Mouse (Mus musculus) adrenal gland, postnatal 4 days (tissue): ENCODE data around the gene Olfm1. TPM values are rescaled to one million over a fixed set of nuclear protein-coding genes. Genes with fewer than 3 reads are reported as not detected.

Experiments
- DNase-seq, 2 experiments: peaks; one replicate each; pipeline ENCODE4 v3.0.0; 2021 to 2022; ENCODE audit warnings: low spot score in 2 of 2, mixed read lengths in 2 of 2
- total RNA-seq, 2 experiments: library from RNA; stranded (reverse); gene quantifications; 2 replicates each; pipeline ENCODE4 v1.2.3; 2021

Gene Olfm1
- total RNA-seq, 2 experiments from 2014 or later: 39.6 to 49.0 TPM

DNA sequence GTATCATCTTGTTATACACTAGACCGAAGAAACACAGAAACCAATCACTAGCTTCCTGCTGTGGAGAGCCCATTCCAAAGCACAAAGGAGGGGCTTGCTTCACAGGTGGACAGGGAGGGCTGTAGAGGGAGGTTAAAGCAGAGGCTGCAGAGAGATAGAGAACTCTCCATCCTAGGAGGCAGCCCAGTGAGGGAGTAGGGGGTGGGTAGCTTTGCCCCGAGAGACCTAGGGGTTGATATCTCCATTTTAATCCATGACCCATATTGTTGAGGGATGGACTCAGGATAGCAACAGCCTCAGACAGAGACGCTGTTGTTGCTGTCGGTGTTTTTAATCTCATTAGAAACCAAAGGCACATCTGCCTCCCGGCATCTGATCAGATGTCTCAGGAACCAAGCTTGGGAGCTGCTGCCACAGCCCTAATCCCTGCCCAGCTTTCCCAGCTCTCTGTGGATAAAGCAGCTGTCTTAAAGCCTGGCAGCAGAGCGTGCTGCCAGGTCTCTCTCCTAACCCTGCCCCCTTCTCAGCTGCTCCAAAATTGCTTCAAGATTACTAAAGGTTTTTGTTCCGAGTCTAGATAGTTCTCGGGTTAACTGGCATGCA lies 34.9 kb downstream of the Olfm1 start:
- no peak for DNase-seq

DNA sequence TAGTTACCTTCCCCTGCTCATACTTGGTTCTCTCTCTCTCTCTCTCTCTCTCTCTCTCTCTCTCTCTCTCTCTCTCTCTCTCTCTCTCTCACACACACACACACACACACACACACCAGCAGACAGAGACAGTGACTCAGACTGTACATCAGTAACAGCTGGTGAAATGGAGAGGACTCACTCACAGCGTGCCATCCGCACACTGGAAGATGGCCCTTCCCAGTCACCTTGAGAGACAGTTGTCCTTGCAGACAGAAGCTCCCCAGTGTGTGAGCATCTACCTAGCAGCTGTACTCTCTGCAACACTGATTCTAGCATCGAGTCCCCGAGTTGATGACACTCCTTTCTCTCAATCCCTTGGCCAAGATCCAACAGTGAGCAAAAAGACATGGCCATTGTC lies 35.6 kb downstream of the Olfm1 start:
- DNase-seq: no peak

DNA sequence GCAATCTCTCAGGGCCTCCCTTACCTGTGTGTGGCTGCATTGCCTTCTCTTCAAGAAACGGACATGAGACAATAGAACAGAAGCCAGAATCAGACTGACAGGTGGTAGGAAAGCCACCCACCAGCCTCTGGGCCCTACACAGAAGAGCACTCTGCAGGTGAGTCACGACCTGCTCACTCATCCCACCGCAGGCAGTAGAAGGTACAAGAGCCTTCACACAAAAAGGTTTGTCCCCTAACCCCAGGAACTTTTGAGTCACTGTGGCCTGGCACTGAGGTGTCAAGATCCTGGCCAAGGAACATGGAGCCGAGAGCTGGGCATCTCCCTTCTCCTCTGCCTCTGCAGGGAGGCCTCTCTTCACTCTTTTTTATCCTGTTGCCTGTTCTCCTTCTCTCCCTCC lies 42.3 kb downstream of the Olfm1 start:
- DNase-seq: no peak

DNA sequence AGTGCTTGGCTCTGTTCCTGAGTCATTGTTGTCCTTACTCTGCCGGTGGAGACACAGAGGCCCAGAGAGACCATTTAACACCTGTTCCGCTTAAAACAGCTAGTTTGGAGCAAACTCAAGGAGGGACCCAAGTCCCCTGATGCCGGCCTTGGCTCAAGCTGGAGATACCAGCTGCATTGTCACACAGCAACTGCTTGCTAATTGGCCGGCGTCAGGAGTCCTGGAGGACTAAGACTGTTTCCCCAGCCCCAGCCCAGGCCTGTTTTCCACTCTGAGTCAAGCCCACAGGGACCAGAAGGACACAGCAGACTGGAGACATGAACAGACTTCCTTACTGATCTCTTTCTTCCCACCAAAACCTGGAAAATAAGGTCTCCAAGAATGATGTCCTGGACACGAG lies 43.7 kb downstream of the Olfm1 start:
- no peak for DNase-seq

DNA sequence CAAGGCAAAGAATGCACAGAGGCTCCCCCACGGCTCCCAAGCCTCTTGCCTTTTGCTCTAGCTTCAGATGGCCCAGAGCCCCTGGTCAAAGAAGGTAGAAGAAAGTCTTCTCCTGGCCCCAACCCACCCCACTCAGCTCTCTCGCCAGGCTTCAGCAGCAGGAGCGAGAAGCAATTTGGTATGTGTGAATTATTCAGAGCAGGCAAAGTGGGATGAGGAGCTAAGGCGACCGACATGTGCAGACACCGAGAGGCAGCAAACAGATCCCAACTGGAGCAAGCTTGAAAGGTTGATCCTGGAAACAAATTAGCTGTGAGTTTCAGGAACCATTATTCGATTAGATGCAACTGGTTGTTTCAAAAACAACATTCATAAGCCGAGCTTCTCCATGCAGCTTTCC lies 46.8 kb downstream of the Olfm1 start:
- DNase-seq: no peak

DNA sequence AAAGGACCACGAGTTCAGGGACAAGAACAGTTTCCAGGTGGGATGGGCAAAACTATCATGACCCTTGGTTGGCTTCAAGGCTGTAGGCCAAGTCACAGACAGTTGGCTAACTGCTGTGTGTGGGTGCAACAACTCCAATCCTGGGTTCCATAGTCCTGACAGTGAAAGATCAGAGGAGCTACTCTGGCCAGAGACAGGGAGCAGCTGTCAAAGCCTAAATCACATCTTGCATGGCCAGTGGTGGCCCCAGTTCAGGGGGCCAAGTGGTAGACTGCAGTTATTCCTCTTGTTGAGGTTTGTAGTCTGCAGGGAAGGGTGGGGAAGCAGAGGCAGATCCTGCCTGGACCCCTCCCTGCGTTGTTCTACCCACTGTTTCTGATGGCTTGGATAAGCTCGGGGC lies 48.1 kb downstream of the Olfm1 start:
- no peak for DNase-seq

DNA sequence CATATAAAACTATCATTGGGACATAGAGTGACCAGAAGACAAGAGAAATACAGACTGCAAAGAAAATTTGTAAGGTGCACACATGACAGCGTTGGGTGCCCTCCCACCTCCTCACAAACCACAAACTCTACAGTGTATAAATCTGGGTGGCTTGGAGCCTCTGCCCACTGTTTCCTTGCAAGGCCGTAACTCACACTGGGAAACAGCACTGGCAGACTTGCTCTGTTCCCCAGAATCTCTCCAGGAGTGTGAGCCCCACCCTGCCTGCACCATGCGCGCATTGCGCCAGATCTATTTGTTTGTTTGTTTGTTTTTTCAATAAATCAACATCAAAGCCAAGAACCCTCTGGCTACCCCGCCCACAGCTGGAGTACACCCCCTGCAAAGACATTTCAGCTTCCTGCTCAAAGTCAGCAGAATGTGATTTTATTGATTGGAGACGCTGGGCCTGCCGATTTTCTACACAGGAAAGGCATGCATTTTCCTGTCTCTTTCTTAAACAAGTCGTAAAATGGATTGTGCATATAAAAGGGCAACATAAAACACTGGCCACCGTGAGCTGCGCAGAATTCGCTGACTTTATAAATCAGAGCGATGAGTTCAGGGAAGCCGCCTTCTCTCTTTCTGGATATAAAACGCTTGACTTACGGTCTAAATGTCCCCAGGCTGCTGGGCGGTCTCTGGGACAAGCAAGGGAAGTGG lies 48.9 kb downstream of the Olfm1 start:
- DNase-seq: no peak

DNA sequence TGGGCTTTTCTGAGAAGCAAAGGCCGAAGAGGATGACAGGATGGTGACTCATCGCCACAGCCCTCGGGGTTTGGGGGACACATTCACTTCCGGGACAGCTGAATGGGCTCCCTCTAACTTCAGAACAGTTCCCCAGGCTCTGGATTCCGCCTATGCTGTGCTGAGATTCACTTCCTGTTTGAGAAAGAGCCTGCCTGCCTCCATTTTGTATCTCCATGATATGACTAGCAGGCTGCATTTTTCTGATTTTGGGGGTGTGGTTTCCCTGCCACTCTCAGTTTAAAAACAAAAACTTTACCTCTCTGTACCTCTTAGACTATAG lies 49.4 kb downstream of the Olfm1 start:
- no peak for DNase-seq

DNA sequence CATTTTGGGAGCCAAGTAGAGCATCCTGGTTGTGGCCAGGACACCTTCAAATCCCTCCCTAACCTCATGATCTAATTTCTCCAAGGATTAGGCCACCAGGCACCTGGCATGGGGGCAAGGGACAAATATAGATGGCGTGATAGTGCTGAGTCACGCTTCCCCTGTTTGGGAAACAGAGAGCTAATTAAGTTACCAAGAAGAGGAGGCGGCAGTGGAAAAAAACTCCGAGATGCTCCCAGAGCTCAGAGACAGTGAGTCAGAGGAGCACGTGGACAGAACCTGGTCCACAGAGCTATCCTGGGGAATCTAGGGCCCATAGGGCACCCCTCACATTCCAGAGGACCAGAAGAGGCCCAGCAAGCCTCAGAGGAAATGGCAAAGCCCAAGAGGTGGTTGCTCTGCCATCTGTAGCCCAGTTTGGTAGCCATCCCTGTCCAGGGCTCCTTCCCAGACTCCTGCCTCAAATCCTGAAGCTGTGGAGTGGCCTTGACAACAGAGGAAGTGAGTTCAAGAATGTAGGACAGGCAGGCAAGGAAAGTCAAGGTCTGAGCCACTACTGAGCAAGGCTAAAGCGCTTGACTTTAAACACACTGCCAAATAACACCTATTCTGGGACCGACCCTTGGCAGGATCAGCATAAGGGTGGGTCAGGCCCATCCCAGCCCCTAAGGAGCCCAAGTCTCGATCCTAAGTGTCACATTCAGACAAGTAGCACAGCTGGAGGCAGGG lies 52.0 kb downstream of the Olfm1 start:
- no peak for DNase-seq

DNA sequence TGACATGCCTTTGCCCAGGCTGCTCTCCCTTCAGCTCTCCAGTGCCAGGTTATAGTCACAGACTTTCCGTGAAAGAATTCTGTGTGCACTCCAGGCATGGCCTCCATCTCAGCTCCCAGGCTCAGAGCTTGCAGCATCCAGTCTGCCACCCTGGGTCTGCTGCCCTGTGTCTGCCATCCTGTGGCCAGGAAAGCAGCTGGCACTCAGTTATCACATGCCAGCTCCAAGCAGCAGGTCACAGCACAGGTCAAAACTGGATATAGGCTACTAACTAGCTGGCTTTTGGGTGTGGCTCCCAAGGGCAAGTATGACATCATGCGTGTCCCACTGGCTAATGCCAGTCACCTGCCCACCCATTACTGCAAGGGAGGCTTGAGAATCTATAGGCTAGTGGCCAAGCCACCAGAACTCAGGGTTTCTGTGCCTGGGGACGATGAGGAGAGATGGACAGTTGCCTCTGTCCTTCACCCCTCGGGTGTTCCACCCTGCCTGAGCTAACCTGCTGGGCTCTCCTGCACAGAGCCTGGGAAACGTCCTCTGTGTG lies 53.4 kb downstream of the Olfm1 start:
- DNase-seq: no peak

DNA sequence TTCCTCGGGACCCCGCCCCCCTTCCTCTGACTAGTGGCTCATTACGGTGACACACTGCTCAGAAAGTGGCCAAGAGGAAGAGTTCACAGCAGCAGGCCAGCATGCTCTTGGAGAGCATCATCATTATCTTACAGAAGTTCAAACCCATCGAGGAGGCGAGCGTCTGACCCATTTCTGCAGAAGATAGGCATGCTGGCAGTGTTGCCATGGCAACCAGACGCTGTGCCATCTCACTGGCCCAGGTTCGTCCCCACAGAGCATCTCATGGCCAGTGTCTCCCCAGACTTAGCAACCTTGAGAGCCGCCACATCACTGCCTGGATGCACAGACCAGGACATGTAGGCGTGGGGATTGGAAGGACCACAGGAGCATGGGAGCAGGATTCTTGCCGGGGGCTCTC lies 54.3 kb downstream of the Olfm1 start:
- DNase-seq: no peak

DNA sequence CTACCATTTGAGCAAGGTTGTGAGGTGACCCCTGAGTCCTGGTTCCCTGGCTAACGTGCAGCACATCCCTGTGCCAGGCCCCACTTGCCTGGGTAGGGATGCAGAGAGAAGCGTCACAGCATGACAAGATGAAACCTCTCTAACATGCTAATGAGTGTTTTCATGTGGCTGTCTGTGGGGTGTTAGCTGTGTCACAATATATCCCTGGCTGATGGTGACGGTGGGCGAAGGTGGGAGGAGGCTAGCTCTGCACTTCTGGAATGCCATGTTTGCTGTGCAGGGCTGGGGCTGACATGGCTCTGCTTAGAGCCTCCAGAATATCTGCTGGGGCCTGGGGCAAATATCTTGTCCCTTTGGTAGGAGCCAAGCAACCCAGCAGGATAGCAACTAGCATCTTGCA lies 59.8 kb downstream of the Olfm1 start:
- DNase-seq: no peak

DNA sequence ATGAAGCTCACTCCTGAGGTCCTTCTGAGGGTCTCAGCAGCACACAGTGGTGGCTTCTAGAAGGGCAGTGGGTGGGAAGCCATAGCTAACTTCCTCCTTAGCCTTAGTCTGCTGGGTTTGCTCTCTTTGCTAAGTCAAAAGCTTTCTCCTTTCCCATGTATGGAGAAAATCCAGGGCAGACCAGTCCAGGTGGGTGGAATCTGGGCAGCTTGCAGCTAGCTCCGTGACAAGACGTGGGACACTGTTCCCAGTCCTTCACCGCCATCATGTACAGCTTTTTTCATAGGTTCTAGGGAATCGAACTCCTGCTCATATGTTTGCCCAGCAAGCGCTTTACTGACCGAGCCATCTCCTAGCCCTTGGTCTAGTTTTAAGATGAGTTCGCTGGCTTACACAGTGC lies 63.2 kb downstream of the Olfm1 start:
- no peak for DNase-seq

DNA sequence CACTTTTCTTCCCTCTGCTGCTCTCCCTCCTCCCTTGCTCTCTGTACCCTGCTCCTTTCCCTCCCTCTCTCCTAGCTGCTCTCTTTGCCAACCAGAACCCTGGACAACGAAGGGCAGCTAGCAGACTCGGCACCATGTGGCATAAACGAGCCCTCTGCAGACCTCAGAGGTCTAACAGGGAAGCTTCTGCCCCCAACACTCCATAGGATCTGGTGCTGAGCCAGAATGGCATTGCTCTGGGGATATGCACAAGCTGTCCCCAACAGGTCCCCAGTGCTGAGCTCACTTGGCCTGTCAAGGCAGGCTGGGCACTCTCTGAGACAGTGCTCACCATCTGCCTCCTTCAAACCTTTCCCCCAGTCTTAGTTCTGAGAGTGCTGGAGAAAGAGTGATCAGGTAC lies 68.6 kb downstream of the Olfm1 start:
- DNase-seq: no peak

DNA sequence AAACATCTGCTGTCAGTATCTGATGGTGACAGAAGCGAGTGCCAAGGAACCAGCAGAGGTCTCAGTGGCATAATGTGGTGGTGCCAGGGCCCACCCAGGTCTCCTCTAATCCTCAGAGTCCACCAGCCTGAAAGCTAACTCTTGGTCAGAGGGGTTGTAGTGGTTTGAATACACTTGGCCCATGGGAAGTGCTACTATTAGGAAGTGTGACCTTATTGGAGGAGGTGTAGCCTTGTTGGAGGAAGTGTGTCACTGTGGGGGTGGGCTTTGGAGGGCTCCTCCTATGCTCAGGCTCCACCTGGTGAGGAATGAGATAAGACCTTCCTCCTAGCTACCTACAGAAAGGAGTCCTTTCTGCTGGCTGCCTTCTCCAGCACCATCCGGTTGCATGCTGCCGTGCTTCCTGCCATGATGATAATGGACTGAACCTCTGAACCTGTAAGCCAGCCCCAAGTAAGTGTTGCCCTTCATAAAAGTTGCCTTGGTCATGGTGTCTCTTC lies 75.0 kb downstream of the Olfm1 start:
- DNase-seq: no peak

DNA sequence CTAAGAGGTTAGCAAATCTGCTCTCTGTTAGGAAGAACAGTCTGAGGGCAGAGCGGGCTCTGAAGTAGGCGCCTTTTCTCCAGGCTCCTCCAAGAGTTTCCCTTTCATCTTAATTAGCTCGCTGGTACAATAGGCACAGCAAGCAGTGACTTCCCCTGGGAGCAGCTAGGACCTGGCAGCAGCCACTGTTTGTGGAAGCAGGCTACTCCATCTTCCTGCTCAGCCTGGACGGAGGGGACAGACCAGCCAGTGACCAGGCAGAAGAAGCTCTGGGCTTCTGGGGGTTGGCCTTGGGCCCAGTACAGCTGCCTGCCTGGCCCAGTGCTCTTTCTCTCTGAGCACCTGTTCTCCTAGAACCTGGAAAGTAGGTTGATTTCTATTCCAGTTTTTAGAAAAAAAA lies 77.8 kb downstream of the Olfm1 start:
- no peak for DNase-seq

DNA sequence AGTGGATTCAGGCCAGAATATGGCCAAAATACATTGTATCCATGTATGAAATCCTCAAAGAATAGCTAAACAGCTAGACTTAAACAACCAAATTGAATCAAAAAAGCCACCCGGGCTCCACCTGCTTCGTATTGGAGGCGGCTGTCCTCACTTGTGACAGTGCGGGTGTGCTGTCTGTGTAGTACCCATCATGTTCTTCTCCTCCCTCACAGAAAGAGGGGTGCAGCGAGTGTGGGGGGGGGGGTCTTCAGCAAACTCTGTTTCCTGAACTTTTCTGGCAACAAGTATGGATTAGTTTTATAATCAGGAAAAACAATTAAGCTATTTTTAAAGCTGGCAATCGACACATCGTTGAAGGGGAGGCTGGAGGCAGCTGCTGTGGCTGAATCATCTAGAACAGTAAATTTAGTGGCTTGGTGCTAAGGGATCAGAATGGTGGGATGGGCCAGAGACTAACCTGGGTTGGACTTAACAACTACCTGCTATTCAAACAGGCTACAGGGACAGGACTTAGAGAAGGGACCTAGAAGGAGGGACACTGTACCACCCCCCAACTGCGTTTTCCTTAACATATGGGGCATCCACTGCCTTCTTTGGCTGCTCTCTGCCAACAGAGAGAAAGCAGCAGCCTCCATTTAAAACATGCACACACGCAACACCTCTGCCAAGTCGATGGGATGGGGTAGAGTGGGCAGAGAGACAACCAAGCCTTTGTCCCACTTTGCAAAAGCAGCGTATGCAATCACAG lies 79.6 kb downstream of the Olfm1 start:
- DNase-seq: no peak

DNA sequence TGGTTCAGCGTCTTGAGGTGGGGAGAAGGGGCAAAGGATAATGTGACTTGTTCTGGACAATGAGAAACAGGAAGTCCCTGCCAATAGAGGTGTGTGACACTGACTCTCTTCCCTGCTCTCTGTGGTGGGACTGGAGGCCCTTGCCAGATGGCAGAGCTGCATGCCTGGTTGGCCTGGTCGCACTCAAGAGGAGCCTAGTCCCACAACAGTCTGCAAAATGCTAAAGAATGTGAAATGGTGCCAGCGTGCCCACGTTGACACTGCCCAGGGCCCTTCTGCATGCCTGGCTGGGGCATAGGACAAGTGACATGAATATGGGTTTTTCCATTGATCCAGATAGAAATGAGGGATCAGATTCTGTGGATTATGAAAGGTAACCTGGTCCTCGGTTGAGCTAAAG lies 81.2 kb downstream of the Olfm1 start:
- DNase-seq: no peak

DNA sequence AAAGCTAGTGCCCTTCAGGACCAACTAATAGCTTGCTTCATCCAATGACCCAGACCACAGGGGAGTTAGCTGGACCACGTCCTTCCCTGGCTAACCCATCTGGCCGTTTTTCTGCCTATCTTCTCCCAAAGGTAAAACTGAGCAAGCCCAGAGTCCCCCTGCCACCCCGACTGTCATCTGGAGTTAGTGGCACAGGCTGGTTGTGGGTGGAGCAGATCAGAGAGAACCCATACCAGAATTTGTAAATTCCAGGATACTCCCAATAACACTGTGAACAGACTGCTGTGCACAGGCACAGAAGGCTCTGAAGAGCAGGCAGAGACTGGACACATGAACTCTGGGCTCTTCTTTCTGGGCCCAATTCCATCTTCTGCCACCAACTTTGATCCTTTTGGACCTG lies 82.6 kb downstream of the Olfm1 start:
- no peak for DNase-seq

DNA sequence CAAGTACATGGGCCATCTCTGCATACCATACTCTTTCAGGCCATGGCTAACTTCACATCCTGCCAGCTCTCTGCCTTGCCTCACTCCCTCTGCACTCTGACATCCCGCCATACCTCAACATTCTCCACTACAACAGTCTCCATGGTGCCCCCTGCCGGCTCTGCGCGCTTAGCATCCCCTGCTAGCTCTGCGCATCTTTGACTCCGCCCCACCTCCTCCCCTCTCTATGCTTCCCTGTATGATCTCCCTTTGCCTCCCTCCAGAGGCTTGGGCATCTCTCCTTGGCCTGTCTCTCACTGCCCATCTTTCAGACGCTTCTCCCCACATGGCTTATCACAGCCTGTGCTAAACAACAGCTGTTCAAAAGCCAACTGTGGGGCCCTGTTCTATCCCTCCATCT lies 85.4 kb downstream of the Olfm1 start:
- DNase-seq: peak; percentile 47 to 53

DNA sequence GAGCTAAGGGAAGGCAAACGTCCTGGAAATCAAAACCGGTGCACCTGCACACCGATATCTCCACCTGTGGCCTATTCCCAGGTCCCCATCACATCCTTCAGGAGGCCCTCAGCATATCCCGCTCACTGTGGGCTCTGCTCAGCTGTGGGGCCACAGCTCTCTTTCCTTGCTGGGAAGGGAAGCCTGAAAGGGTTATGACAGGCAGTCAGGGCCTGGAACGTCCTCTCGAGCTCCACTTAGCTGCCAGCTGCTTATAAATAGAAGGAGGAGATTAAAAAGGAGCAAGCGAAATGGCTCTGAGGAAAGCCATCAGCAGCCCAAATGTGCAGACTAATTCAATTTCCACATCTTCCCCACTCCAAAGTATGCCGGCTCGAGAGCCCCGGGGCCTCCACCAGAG lies 86.1 kb downstream of the Olfm1 start:
- DNase-seq: no peak
